Mouse (Mus musculus) T-helper 2 cell (primary cell): ENCODE data around the gene Nt5c3b.

ENCODE experiments used
- in situ Hi-C: fragments of 300-600 bp; cut with MboI, MseI; formaldehyde crosslinking; loops from one replicate; pipeline ENCODE4 v1.15.1; 2025; ENCODE audit warnings: high pct_unique_total_duplicates

Gene Nt5c3b

GRCm38 (mm10) chr11:100441797-100442196, at the start of gene Nt5c3b, which contains the start of gene Klhl10:
Gene Nt5c3b (minus strand): TSS chr11:100441808.
Gene Klhl10 (plus strand): TSS chr11:100441917.
- in situ Hi-C loops: loop anchor here (10.0 kb wide), 1 partner anchor 1773 kb away; no protein-coding TSS in a partner anchor

GRCm38 (mm10) chr11:100490951-100491350, 49.3 kb upstream of the Nt5c3b start:
- in situ Hi-C loops: no loop called here

GRCm38 (mm10) chr11:100485801-100486538, 44.4 kb upstream of the Nt5c3b start:
- in situ Hi-C loops: no loop called here

GRCm38 (mm10) chr11:100484461-100484860, 42.9 kb upstream of the Nt5c3b start:
- in situ Hi-C loops: loop anchor here (5.0 kb wide), 2 partner anchors 37 to 122 kb away; no protein-coding TSS in a partner anchor

DNA sequence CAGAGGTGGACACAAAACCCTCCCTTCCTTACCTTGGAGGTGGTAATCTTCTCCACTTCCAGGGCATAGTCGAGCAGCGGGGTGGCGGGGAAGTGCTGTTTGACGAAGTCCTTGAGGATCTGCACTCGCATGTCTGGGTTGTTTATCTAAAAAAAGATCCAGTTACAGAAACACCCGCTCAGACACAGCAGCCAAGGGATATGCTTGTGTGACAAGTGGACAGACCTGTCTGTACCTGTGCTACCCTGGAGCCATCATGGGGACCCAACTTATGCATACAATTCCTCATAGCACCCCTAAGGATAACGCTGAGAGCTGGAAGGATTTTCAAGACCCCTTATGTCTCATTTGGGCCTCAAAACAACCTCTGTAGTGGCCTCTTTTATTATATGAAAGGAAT, 37.5 kb upstream of the Nt5c3b start:
- in situ Hi-C loops: no loop called here

- in situ Hi-C loops: no loop called here
These were observed 34.7 kb upstream of the Nt5c3b start for GRCm38 (mm10) chr11:100476281-100476680.

DNA sequence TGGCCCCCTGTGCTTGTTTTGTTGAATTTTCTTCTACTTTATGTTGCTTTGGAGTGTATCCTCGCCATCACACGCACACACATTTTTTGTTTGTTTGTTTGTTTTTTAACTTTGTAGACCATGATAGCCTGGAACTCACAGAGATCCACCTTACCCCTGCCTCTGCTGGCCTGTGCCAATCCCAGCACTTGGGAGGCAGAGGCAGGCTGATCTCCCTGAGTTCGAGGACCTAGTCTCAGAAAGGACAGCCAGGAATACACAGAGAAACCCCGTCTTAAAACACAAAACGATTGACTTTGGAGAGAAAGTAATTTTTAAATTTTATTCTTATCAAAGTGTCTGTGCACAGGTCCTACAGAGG, 31.3 kb upstream of the Nt5c3b start:
- in situ Hi-C loops: no loop called here

- in situ Hi-C loops: no loop called here
These were observed 30.8 kb upstream of the Nt5c3b start, which contains the start of gene Klhl11 for GRCm38 (mm10) chr11:100472197-100472934. Gene Klhl11 (minus strand): TSS chr11:100472741.

GRCm38 (mm10) chr11:100471352-100472196, 30.0 kb upstream of the Nt5c3b start:
- in situ Hi-C loops: no loop called here

DNA sequence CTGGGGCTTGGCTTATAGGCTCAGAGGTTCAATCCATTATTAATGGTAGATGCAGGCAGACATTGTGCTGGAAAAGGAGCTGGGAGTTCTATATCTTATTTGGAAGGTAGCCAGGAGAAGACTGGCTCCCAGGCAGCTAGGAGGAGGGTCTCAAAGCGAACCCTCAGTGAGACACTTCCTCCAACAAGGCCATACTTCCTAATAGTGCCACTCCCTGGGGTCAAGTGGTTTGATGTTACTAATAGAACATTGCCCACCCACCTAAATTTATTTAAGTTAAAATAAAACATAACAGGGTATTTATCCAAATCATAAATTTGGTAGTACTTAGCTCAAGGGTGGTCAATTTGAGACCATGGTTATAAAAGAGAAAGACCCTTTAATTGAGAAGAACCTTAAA, 24.2 kb upstream of the Nt5c3b start:
- in situ Hi-C loops: no loop called here

DNA sequence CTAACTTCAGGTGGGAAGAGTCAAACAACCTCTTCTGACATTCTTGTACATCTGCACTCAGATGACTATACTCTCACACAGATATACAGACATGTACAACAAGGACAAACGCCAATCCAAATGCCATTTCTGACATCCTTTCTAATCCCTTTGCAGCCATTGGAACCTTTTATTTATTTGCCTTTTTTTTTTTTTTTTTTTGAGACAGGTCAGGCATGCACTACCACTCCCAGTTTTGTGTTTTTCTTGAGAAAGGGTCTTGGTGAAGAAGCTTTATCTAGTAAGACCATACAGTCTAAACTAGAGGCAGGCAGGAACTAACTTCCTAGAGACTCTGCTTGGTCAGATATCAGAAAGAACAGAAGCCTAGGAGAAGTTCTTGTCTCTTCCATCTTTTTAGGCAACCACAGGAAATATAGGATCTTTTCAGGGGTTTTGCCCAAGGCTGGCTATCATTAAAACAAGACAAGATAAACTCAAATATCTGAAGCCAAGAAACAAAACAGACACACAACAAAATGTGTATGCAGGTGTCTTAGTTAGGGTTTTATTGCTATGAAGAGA, 23.7 kb upstream of the Nt5c3b start:
- in situ Hi-C loops: no loop called here

DNA sequence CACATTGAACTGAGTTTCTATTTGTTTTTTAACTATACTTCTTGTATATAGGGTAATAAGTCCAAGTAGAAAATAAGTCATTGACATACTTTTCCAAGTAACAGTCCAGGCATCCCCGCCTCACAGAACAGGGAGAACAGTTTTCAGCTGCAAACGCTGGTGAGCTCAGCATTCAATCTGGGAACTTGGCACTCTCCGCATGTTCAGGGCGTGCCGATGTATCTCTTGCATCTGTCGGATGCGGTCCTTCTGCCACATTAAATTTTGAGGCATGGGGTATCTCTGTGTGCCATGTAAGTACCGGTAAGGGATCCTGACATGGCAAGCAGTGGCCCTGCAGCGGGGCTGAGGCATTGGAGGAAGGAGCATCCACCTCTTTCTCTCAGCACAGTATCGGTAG, 21.1 kb upstream of the Nt5c3b start:
- in situ Hi-C loops: no loop called here

- in situ Hi-C loops: no loop called here
These were observed 16.1 kb upstream of the Nt5c3b start for GRCm38 (mm10) chr11:100457711-100458110.

GRCm38 (mm10) chr11:100457247-100457646, 15.6 kb upstream of the Nt5c3b start:
- in situ Hi-C loops: no loop called here

- in situ Hi-C loops: loop anchor here (10.0 kb wide), 1 partner anchor 1772 kb away; no protein-coding TSS in a partner anchor
These were observed 1.0 kb upstream of the Nt5c3b start for GRCm38 (mm10) chr11:100442625-100443024.

DNA sequence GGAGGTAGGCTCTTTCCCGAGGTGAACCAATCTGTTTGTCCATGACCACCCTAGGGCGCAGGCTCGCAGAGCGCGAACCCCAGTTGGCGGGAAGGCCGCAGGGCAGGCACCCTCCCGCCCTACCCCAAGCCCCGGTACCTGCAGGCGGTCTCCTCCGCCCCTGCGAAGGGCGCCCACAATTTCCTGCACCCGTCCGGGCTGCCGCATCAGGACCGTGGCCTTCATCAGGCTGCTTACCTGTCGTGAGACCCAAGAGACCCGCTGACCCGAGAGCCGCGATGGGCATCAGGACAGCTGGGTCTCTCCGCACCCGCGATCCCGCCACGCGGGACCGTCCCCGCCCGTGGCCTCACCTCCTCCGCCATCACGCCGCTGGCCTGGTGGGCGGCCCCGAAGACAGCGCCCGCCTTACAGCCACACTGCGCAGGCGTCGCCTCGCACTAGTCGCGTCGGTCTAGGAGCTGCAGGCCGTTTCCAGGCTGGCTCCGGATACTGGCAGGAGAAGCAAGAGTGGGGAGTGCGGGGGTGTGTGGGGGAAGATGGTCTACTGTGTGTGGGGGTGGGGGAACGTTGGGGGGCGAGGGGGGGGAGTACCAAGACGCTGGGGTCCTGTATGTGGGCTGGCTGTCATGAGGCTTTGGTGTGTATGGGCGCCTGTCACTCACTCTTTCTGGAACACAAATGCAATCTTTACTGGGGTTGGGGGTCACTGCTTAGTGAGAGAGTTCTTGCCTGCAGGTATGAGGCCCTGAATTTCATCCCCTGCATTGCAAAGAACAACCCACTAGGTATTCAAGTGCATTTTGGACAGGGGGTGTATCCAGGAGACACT, 701 bp downstream of the Nt5c3b start:
- in situ Hi-C loops: loop anchor here (10.0 kb wide), 1 partner anchor 1774 kb away; no protein-coding TSS in a partner anchor

DNA sequence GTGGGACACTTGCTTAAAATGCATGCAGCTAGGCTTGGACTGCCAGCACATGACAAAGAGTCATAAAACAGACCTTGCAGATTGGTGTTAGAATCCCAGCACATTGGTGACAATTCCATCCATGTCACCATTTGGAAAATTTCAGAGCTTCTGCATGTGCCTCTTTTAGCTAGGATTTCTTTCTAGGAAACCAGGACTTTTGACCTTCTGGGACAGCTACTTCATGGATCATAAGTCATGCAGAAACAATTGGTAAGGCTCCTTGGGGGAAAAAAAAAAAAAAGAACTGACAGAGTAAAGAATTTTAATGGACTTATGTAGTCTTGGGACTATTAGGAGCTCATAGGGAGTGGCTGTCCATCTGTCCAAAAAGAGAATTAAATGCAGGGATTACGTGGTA, 3.7 kb downstream of the Nt5c3b start:
- in situ Hi-C loops: no loop called here

- in situ Hi-C loops: no loop called here
These were observed 5.8 kb downstream of the Nt5c3b start for GRCm38 (mm10) chr11:100435678-100436246.

DNA sequence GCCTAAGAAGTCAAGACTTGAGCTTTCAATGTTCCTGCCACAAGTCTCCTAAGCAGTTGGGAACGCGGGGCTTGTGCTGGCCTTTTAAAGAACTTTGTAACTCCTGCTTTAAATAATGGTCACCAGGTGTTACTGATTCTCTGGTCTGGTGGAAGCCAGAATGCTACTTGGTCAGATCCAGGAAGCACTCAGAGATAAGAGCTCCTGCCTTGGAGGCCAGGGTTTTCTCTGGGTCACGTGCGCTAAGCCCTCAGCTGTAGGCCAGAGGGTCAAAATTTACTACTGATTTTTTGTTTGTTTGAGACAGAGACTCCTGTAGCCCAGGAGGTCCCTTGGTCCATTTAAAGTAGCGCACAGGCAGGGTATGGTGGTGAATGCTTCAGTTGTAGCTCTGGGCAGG, 9.6 kb downstream of the Nt5c3b start:
- in situ Hi-C loops: no loop called here

GRCm38 (mm10) chr11:100430052-100430451, 11.6 kb downstream of the Nt5c3b start:
- in situ Hi-C loops: no loop called here
